Mouse (Mus musculus): ENCODE data around the gene Gm9958.

DNA sequence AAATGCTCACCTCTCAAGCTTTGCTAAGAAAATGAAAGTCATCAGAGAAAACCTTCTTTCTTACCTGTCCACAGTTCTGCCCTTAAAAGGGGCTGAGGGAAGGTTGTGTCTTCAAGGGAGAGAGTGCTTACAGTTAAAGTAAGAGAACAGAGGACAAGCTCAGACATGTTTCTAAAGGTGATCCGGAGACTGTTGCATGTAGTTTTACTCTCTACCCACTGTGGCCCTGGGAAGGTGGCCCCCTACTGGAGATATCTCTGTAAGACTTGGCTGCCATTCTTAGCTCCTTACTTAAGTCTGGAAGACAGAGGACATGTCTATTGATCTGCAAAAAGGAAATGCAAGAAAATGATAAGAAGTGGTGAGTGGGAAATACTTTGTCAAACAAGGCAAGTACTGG, 16.1 kb downstream of the Gm9958 start:
- no peak for TF ChIP-seq MAFK (IDR thresholded peaks at IDR 0.05; ENCODE audit: insufficient read depth, low read depth, low read length)
- no peak for TF ChIP-seq ZC3H11A (IDR thresholded peaks at IDR 0.05; ENCODE audit: borderline replicate concordance, low read depth, low read length)
- no peak for TF ChIP-seq ZNF384 (IDR thresholded peaks at IDR 0.05; ENCODE audit: low read depth, low read length)

All from ES-E14 (cell line).